Mouse (Mus musculus) lung, postnatal 4 days (tissue): ENCODE data around the gene Gm21958.
A peak's percentile ranks its signal among the peaks of the same experiment; 100 is the strongest.
"Not testable (repeated sequence)": the region's sequence is repeated elsewhere in the genome, so short reads cannot be mapped to it uniquely, and the experiment has no call there.

Source experiments
- DNase-seq, 2 experiments: peaks; one replicate each; pipeline ENCODE4 v3.0.0; 2021

Gm21958 gene

DNA sequence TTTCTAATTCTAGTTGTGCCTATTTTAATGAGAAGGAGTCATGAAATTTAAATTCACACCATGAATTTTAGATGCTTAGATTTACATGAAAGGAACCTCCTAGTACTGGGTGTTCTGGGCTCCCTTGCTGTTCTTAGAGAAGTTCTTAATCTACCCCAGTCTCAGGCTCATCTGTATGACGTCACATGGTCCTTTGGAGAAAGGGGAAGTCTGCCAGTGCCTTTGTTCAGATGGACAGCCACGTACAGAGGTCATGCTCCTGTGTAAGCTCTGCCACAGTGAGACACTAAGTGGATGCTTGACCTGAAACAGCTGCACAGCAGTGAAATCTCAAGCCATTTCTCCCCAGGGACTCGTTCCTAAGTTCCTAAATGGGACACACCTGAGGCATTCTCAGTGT lies 4.8 kb upstream of the Gm21958 start:
- no peak for DNase-seq

DNA sequence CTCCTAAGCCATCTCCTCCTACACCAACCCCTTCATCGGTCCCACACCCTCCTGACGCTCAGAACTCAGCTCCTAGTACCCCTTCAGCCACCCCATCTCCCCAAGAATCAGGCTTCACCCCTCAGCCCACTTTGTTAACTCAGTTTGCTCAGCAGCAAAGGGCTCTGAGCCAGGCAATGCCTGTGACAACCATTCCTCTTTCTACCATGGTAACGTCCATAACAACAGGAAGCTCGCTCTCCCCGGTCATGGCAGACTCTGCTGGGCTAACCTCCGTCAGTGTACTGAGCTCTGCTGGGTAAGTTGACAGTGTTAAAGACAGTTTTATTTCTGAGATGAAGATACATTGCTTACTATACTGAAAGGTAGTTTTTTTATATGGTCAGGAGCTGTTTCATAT lies 3.2 kb upstream of the Gm21958 start:
- no peak for DNase-seq

DNA sequence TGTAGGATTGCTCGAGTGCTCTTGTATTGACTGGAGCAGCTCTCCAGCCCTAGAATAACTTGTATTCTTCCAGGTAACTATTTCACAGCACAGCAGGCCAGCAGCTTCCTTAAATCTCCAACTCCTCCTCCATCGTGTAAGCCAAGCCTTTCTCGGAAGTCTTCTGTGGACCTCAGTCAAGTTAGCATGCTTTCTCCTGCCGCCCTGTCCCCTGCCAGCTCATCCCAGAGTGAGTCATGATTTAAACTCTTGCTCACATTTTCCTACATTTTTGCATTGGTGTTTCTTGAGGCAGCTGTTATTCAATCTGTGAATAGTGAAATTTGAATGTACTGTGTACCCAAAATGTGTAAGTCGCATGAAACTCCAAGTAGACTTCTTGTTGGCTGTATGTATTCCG lies 1.3 kb upstream of the Gm21958 start:
- no peak for DNase-seq

DNA sequence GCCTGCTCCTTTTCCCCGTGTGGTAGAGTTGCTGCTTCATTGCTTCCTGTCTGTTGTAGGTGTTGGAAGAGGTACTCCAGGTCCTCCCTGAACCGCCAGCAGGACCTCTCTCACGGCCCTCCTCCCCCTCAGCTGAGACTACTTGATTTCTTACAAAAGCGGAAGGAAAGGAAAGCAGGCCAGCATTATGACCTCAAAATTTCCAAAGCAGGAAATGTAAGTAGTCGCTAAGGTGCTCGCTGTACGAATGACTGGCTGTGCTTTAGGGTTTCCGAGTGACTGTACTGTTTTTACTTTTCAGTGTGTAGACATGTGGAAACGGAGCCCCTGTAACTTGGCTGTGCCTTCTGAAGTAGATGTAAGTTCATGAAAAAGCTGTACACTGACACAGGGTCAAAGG lies 5.2 kb downstream of the Gm21958 start:
- DNase-seq = no peak

GRCm38 (mm10) chr3:54704106-54704505 lies 10.0 kb downstream of the Gm21958 start:
- DNase-seq = not testable (repeated sequence)

GRCm38 (mm10) chr3:54699759-54700301 lies 14.3 kb downstream of the Gm21958 start:
- DNase-seq = no peak

DNA sequence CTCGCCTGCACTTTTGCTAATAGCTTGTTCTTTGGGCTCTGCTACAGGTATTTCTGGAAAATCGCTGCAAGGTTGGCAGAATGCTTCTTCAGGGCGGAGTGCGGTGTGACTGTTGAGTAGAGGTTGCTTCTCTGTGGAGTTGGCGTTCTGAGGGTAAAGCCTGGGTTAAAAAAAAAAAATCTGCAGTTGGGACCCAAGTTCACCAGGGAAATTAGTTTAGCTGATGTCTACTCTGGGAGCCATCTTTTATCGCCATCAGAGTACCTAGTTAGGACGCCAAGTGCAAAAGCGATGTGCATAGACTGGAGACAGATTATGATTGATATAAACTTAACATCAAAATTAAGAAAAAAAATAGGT lies 21.1 kb downstream of the Gm21958 start:
- DNase-seq = no peak

DNA sequence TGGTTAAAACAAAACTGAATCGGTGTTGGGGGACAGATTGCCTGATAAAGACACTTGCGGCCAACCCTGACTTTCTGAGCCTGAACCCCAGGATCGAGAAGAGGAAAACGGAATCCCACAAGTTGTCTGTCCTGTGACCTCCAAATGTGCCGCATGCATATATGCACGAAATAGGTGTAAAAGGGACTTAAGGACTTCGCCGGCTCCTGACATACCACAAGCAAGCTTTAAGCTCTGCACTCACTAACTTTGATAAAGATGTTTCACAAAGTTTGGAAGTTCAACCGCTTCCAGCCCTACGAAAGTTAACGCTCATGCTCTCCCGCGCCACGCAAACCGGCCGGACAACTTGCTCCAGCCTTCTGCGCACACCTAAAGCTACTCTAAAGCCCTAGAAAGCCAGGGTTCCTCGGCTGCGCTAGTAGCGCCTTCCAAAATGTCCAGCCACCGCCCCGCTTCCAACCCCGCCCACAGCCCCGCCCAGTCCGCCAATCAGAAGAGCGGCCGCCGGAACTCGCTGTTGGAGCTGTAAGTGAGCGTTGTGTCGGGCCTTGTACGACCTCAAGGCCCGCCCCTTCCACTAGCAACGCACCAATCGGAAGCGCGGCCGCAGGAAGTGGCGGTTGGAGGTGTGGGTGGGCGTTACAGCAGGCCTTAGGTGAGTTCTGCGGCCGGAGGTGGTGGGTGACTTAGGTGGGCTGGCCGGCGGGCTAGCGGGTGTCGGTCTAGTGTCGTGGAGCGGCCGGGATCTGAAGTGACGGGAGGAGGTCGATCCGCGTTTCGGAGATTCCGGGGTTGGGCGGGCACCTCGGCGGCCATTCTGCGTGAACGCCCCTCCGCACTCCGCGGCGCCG lies 21.7 kb downstream of the Gm21958 start, which contains the start of gene Supt20:
TSS of gene Supt20 (plus strand) at position 606 of the 854 bp plus-strand sequence.
- DNase-seq = peak; percentile 94 to 96

DNA sequence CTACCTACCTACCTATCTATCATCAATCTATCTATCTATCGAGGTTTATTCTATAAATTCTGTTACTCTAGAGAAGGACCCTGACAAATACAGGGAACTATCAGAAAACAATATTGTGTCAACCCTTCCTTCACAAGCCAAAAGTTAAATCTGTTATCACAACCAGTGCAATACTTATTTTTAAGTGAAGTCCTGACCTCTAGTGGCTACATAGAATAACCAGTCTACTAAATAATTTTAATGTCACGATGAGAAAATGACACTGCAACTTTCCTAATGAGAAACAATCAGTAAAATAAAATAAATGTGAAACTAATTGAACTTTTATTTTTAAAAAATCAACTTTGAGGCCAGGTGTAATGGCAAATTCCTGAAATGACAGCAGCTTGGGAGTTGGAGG lies 25.1 kb downstream of the Gm21958 start:
- DNase-seq = no peak

DNA sequence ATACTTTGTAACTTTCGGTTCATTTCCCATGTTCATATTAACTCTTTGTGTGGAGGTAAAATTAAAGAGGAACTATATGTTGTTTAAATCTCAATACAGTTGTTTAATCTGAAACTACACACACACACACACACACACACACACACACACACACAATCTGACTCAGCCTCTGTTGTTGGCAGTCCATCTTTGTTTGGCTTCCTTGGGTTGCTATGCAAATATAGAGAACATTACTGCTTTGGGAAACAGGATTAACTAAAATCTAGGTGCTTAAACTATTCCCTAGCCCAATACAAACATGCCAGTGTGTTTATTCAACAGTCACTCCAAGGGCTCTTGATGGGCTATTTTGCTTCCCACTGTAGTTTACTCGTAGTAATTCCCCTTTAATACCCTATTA lies 26.9 kb downstream of the Gm21958 start:
- DNase-seq = no peak

DNA sequence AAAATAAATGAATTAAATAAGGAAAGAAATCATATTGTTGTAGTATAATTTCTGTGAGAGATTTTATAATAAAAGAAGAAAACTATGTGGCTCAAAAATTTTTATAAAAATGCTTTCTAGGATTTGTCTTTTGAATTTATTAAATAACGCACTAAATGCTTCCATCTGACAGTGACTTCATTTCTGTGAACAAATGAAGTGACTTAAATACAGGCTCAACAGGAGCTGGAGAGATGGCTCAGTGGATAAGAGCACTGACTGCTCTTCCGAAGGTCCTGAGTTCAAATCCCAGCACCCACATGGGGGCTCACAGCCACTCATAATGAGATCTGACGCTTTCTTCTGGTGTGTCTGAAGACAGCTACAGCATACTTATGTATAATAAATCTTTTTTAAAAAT lies 29.0 kb downstream of the Gm21958 start:
- DNase-seq = no peak

DNA sequence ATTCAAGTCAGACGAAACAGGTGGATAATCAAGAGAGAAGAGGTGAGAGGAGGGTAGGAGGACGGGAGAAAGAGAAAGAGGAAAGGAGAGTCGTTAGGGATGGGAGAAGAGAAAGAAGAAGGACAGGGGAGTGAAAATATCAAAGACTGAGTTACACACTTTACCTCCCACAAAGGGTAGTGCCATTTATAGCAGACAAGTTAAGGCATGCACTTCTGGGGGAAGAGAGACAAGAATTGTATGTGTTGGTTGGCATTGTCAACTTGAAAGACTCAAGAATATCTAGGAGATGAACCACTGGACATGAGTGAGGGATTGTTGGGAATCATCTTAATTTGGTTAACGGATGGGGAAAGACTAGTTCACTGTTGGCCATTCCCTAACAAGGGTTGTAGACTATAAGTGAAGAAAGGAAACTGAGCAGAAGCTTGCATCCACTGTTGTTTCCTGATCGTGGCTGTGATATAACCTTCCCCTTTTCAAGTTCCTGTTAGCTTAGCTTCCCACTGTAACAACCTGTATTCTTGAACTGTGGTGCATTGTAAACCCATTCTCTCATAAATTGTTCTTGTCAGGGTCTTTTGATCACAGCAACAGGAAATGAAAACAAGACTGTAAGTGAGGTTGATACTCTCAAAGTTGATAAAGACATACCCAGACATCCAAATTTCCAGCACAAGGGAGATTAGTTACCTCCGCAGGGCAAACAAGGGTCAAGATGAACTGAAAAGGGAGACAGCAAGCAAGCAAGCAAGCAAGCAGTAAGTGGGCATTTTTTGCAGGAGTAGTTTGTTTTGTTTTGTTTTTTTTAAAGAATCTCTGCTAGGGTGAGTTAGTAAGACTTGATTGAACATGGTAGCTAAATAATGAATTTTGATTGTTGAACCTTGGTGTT lies 32.6 kb downstream of the Gm21958 start:
- DNase-seq = no peak

GRCm38 (mm10) chr3:54676818-54677217 lies 37.3 kb downstream of the Gm21958 start:
- no peak for DNase-seq

DNA sequence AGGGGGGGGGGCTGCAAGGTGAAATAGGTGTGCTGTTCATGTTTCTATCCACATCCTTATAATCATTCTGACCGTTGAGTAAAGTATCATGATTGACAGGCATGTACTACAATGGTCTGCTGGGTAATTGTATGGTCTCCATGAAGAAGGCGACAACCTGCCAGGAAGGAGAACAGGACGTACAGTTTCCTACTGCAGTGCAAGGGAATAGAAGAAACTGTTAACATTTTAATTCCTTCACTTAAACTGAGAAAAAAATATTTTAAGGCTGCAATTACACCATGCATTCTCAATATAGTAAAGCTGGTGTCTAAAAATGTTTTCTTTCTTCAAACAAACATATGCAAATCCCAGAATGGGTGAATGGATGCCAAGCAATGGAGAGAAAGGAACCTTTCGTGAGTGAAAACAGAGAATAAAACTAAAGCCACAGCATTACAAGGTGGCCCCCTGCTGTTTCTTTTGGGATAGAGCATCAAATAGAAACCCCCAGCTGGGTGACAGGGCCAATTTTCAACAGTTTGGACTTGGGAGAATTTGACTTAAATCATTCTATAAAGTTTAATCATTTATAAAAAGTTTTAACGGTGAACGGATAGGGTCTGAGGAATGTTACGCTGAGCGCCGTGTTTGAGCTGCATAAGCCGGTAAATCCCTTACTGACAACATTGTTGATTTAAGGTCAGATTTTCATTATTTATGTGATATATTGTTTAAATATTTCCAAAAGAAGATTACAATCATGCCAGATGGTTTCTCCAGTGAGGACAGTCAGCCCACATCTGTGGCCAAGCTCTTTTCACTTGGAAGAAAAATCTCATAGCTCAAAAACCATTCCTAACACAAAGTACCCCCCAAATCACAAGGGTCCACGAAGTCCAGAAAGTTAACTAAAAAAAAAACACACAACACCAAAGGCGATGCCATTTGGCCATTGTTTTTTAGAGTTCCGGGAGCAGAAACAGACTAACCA lies 41.3 kb downstream of the Gm21958 start:
- peak in 1 of 2 experiments; percentile 48 for DNase-seq

- DNase-seq = no peak
These were observed 42.0 kb downstream of the Gm21958 start for GRCm38 (mm10) chr3:54672111-54672510.

GRCm38 (mm10) chr3:54669559-54669958 lies 44.6 kb downstream of the Gm21958 start:
- DNase-seq = no peak

DNA sequence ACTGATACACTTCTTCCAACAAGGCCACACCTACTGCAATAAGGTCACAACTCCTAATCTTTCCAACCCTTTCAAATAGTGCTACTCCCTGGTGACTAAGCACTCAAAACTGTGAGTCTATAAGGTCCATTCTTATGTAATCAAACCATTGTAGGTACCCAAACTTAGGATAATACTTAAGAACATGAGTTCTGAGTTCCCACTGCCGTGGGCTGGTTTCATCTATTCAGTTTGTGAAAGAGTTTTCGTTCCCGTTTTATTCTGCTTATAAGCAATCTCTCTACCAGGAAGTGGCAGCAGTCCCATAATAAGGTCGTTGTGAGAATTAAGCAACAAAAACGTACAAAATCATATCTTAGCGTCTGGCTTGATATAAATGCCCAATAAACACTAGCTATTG lies 45.4 kb downstream of the Gm21958 start:
- no peak for DNase-seq

- no peak for DNase-seq
These were observed 46.0 kb downstream of the Gm21958 start for GRCm38 (mm10) chr3:54668141-54668540.
